Mouse (Mus musculus) brain, embryonic 14.5 days (tissue): ENCODE data around the gene Btd.

Experiments used
- CTCF ChIP-seq: fragments of 200-500 bp; IDR thresholded peaks from 2 replicates; pipeline ENCODE4 v1.5.1; 2012; ENCODE audit warnings: inconsistent platforms, mild to moderate bottlenecking, moderate library complexity, borderline replicate concordance; ENCODE audit not compliant: insufficient read depth, insufficient read length; ENCODE audit errors: extremely low read depth
- POLR2A ChIP-seq: fragments of 200-500 bp; IDR thresholded peaks from 2 replicates; pipeline ENCODE4 v1.6.1; 2012; ENCODE audit warnings: mild to moderate bottlenecking, inconsistent platforms, borderline replicate concordance; ENCODE audit not compliant: poor library complexity, insufficient read depth, insufficient read length, severe bottlenecking; ENCODE audit errors: extremely low read depth

DNA sequence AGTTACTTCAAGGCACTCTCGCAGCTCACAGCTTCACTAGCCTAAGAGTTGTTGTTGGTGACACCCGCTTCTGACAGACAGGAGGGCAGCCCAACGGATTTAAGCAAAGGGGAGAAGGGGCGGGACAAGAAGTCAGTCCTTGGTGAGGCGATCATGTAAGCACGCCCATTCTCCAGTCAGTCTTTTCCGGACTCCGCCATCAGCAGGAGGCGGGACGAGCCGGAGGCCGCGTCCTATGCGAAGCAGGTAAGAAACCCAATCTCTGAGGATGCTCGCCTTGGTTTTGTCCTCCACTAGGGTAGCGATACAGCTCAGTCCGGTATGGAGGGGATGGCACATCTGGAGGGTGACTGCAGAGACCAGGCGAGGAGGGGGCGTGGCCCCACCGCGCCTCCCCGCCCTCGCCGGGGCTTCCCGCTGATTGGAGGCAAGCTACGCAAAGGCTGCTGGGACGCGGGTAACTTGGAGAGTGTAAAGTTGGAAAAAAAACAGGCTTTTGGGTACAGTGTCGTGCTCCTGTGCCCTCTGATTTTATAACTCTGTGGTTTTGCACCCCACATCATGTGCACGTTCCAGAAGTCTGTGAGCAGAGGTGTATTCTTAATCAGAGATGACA is at the start of gene Btd, which contains the start of gene Hacl1:
- no peak for TF ChIP-seq CTCF
- peak; percentile 20; the same call in 1 of the 2 replicates for TF ChIP-seq POLR2A
